Mouse (Mus musculus) retina, postnatal 7 days (tissue): ENCODE results near the gene Stam.
A peak's percentile ranks its signal among the peaks of the same experiment; 100 is the strongest.
"Not testable (repeated sequence)": the region's sequence is repeated elsewhere in the genome, so short reads cannot be mapped to it uniquely, and the experiment has no call there.

Source experiments
- DNase-seq: peaks from one replicate; pipeline ENCODE4 v3.0.0-alpha.2; 2012; ENCODE audit warnings: low read depth, low spot score

Stam gene

DNA sequence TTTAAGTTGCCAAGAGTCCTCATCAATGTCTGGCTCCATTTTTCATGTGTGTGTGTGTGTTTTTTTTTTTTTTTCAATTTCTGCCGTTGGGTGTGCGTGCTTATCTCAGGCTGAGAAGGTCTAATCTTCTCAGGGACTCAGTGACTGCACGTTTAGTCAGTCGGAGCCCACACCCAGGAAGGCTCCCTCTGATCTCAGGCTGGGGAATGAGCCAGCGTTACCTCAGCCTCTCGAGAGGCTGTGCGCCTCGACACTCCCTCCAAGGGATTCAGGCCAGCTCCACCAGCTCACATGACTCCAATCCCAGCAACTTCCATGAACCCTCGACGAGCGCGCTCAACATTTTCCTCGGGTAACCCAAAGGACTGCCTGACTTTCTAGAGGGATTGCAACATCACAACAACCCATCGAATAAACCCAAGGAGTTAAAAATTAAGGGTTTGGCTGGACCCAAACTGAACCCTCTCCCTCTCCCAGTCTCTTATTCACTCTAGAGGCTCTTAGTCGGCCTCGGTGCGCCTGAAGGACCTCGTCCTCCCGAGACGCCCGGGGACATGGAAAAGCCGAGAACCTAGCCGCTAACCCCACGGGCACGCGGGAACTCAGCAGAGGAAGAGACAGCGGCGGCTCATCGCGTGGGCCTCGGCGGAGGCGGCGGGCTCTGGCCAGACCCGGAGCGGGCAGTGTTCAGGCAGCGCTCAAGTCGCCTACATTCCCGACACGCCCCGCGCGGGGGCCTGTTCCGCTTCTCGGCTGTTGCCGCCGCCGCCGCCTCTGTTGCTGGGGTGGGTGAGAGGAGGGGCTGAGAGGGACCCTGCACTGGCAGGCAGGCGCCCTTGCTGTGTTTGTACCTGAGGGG lies at the start of gene Stam:
Gene Stam (plus strand): TSS at position 737 of the 859 bp plus-strand sequence.
- DNase-seq: peak; percentile 85

GRCm38 (mm10) chr2:14041249-14041648 lies 32.6 kb upstream of the Stam start:
- DNase-seq: no peak

DNA sequence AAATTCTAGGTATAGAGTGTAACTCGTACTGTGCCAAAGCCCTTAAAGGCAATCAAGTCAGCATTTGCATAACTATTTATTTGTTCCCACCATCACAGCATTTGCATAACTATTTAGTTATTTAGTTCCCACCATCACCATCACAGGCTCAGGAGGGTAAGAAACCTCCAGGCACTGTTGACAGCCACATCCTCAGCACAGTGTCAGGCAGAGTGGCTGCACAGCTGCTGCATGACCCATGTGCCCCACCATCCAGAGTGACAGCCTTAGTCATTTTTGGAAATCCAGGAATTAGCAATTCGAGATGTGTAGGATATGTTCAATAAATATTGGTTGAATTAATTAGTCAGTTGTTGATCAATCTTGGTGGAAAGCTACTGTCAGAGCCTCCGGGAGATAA lies 30.9 kb upstream of the Stam start:
- no peak for DNase-seq

- DNase-seq: no peak
Observed at GRCm38 (mm10) chr2:14043577-14044170, 30.2 kb upstream of the Stam start.

GRCm38 (mm10) chr2:14048381-14048780 lies 25.5 kb upstream of the Stam start:
- DNase-seq: peak; percentile 64

- DNase-seq: no peak
Observed at GRCm38 (mm10) chr2:14048808-14049207, 25.1 kb upstream of the Stam start.

DNA sequence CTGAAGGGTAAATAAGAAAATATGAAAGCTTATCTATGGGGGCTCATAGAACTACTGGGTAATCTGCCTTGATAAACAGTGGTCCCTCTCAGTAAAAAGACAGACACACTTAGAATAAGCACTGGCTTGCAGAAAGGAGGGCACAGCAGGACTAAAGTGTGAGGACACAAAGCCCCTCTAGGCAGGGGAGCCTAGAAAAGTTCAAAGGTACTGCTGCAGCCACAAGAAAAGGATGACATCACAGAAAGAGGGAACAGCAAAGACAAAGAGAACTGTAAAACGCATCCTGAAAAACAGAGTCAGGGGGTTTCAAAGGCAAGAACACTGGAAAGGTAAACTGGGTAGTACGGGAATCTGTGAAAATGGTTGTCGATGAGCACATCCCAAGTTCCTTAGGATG lies 20.3 kb upstream of the Stam start:
- DNase-seq: no peak

GRCm38 (mm10) chr2:14054163-14054562 lies 19.7 kb upstream of the Stam start:
- DNase-seq: no peak

DNA sequence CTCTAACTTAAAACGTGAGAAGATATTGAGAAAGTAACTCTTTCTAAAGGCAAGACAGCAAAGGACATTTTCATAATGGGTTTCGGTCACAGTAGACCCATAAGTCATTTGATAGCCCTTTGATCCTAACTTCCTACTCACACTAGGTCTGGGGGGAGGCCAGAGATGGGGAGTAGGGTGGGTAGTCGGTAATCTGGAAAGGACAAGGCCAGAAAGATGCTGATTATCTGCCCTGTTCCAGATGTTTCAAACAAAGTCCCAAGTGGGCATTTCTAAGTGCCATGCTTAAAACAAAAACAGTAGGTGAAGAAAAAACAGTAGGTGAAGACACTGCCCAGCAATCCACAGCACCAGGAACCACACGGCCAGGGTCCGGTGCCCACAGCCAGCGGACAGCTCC lies 19.2 kb upstream of the Stam start:
- no peak for DNase-seq

- peak; percentile 82 for DNase-seq
Observed at GRCm38 (mm10) chr2:14055168-14055565, 18.7 kb upstream of the Stam start.

DNA sequence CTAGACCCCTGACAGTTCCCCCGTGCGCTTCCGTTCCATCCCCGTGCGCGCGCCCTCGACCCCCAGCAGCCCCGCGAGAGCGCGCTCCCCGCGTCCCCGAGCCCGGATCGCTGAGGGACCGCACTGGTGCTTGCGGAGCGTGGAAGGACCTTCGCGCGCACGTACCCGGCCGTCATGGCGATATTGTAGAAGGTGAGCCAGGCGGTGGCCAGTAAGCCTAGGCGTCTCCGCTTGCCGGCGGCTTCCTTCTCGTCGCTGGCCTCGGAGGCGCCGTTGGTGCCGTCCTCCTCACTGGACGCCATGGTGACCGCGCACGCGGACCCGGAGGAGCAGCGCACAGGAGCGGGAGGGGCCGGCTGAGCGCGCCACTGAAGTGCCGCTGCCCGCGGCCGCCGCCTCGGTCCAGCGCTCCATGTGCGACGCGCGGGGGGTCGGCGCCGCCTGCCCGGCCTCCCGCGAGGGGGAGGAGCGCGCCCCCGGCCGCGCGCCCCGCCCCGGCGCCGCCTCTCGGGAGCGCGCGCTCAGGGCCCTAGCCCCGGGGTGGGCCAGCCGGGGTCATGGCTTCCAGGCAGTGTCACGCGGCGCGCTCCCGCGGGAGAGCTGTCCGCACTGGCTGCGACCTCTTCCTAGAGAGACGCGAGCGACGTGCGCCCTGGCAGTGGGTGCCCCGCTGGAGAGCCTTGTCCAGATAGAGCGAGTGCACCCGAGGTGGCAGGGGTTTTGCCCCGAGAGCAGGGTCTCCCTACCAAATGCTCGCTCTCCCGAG lies 18.1 kb upstream of the Stam start, which contains the start of gene Hacd1:
Gene Hacd1 (minus strand): TSS at position 570 of the 766 bp plus-strand sequence.
- peak; percentile 69 for DNase-seq

DNA sequence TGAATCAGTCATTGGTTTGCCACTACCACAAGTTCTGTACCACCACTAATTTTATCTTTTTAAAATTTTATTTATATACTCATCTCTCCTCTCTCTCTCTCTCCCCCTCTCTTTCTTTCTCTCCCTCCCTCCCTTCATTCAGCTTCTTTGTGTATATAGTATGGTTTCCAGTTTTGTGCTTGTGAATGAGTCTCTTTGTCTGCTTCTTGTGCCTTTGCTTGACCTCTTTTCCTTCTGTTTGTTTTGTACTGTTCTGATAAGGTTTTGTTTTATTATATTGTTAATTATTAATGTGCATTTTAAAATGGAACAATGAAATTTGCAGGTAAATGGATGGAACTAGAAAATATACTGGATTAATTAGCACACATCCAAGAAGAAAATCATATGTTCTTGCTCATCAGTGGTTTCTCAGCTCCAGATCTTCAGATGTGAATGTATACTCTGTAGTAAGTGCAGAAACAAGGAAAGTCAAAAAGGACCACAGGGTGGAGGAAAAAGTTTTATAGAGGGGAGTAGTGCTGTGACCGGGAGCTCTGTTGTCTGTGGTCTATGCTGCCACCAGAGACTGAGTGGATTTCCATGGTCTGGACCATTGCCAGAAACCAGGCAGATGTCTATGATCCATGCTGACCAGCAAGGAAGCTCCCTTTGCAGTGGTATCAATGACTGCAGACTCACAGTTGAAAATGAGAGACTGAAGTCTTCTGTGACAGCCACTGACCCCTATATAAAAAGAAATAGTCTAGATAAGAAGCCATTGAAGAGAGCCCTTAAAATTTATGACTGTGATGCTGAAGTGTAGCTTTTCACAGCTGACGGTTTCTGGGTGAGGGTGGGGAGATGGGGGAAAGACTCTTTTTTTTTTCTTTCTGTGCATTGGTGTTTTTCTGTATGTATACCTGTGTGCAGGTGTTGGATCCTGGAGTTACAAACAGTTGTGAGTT lies 7.9 kb upstream of the Stam start:
- no peak for DNase-seq

GRCm38 (mm10) chr2:14069027-14069426 lies 4.9 kb upstream of the Stam start:
- DNase-seq: no peak

GRCm38 (mm10) chr2:14070466-14070865 lies 3.4 kb upstream of the Stam start:
- no peak for DNase-seq

GRCm38 (mm10) chr2:14073008-14073361 lies 913 bp upstream of the Stam start:
- no peak for DNase-seq

GRCm38 (mm10) chr2:14074221-14074901 lies 463 bp downstream of the Stam start:
- no peak for DNase-seq

- DNase-seq: not testable (repeated sequence)
Observed at GRCm38 (mm10) chr2:14078527-14078926, 4.6 kb downstream of the Stam start.

DNA sequence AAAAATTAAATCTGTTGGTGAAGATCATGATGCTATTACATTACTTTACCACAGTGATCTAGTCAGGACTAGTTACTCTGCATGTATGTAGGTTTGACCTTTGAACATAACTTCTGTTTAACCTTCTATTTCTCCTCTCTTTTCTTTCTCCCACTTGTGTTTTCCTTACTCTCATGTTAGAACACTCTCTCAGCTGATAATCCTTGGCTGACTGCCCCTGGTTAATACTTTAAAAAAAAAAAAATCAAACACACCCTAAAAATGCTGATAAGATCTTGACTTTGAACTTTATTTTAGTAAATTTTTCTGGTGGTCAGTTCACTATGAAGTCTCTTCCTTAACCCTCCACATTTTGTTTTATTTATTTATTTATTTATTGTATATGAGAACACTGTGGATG lies 26.6 kb downstream of the Stam start:
- no peak for DNase-seq

DNA sequence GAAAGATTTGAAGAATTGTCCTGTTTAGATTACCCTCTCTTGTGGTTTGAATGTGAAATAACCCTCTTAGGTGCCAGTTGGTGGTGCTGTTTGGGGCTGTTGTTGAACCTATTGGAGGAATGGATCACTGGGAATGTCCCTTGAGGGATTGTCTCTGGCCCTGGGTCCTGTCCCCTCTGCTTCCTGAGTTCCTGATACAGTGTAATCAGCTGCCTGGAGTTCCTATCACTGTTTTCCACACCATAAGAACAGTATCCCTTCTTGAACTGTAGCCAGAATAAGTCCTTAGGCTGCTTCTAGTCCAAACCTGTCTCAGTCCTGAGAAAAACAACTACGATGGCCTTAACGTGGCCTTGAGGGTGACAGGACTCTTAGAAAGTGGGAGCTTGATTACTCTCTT lies 28.7 kb downstream of the Stam start:
- no peak for DNase-seq

GRCm38 (mm10) chr2:14103924-14104323 lies 30.0 kb downstream of the Stam start:
- no peak for DNase-seq

DNA sequence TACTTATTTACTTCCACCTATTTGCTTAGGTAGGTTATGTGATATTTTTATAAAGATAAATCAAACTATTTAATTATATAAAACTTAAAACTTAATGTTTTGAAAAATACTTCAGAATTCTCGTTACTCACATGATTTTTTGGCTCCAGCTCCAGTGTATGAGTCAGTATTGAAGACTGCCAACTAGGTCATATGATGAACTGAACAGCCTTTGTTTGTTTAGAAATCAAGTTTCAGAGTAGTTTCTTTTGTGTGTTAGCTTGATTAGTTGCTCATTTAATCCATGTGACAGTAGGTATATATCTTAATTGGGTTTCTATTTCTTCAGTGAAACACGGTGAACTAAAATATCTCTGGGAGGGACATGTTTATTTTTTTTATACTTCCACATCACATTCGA lies 33.8 kb downstream of the Stam start:
- DNase-seq: no peak
